Mouse (Mus musculus) heart, adult 2 months (tissue): ENCODE data around the gene Hif1an. TPM values are rescaled to one million over a fixed set of nuclear protein-coding genes. Genes with fewer than 3 reads are reported as not detected.
A peak's percentile ranks its signal among the peaks of the same experiment; 100 is the strongest.

Source experiments
- DNase-seq, 2 experiments: peaks; one replicate each; pipeline ENCODE4 v3.0.0; 2021
- H3K27ac ChIP-seq: fragments of 200-600 bp; 2 replicates; pipeline ENCODE4 v1.8.1; 2022
- H3K27me3 ChIP-seq: fragments of 200-500 bp; 2 replicates; pipeline ENCODE4 v1.6.1; 2012; ENCODE audit warnings: mild to moderate bottlenecking, low read length, inconsistent platforms, mixed read lengths; ENCODE audit not compliant: control insufficient read depth, insufficient read depth
- H3K36me3 ChIP-seq: fragments of 200-500 bp; 2 replicates; pipeline ENCODE4 v1.6.1; 2012; ENCODE audit warnings: low read length, inconsistent platforms; ENCODE audit not compliant: control insufficient read depth, insufficient read depth
- H3K4me1 ChIP-seq: fragments of 200-500 bp; 2 replicates; pipeline ENCODE4 v1.6.1; 2011; ENCODE audit warnings: low read length; ENCODE audit not compliant: control insufficient read depth, insufficient read depth
- H3K4me3 ChIP-seq: fragments of 200-600 bp; 2 replicates; pipeline ENCODE4 v1.8.1; 2022
- H3K79me2 ChIP-seq: fragments of 200-500 bp; replicated peaks from 2 replicates; pipeline ENCODE4 v1.6.1; 2012; ENCODE audit warnings: mild to moderate bottlenecking, inconsistent platforms, low read length, moderate library complexity, mixed read lengths; ENCODE audit not compliant: control insufficient read depth, insufficient read depth
- H3K9ac ChIP-seq: fragments of 200-500 bp; 2 replicates; pipeline ENCODE4 v1.6.1; 2012; ENCODE audit warnings: low read depth, mild to moderate bottlenecking, control low read depth, inconsistent platforms, low read length, mixed read lengths
- CTCF ChIP-seq: fragments of 200-600 bp; IDR thresholded peaks from 2 replicates; pipeline ENCODE4 v1.8.1; 2022; ENCODE audit warnings: antibody characterized with exemption, mild to moderate bottlenecking, moderate library complexity
- EP300 ChIP-seq: fragments of 200-500 bp; IDR thresholded peaks from 2 replicates; pipeline ENCODE4 v1.6.1; 2011; ENCODE audit warnings: low read depth, low read length, control low read depth; ENCODE audit not compliant: insufficient read depth
- POLR2A ChIP-seq: fragments of 200-500 bp; IDR thresholded peaks from 2 replicates; pipeline ENCODE4 v1.6.1; 2011; ENCODE audit warnings: mild to moderate bottlenecking, low read depth, low read length, control low read depth; ENCODE audit not compliant: insufficient read depth
- WGBS: fragments of 180-500 bp; shearing (Covaris S2); methylation state at CpG from one replicate; pipeline ENCODE4 v1.1.7; 2018; 5-methylcytosine and 5-hydroxymethylcytosine counted together
- intact Hi-C: fragments of 180-260 bp; cut with DNase I; formaldehyde crosslinking; loops from one replicate; pipeline ENCODE4 v1.15.1; 2025
- polyA plus RNA-seq: library from polyadenylated mRNA; depleted of rRNA; stranded (reverse); fragments of >200 nt; gene quantifications from 2 replicates; pipeline ENCODE4 v1.2.3, GENCODE M21; 2012
- total RNA-seq, 2 experiments: library from RNA; stranded (reverse); gene quantifications; 2 replicates each; pipeline ENCODE4 v1.2.3; 2021

Gene Hif1an
- total and polyA plus RNA-seq, 3 experiments = 23.6 to 55.5 (median 51.1) TPM

- Histone ChIP-seq H3K4me3 (no peak overlapping the region), H3K79me2 (no peaks in the 10 kb centered on the region), H3K4me1 (no peaks in the 10 kb centered on the region), H3K27ac (no peak overlapping the region), H3K27me3 (no peaks in the 10 kb centered on the region), H3K36me3 (no peaks in the 10 kb centered on the region), H3K9ac (no peak overlapping the region)
- no peak for DNase-seq
- TF ChIP-seq POLR2A (no peak), EP300 (no peak), CTCF (no peak)
- intact Hi-C loops = loop anchor here (1.0 to 10.0 kb wide), 3 partner anchors 172 to 453 kb away; no protein-coding TSS in a partner anchor
- 85% methylated on average over 10 of the region's 10 CpGs for WGBS
These were observed 19.5 kb downstream of the Hif1an start for GRCm38 (mm10) chr19:44582103-44582502.

DNA sequence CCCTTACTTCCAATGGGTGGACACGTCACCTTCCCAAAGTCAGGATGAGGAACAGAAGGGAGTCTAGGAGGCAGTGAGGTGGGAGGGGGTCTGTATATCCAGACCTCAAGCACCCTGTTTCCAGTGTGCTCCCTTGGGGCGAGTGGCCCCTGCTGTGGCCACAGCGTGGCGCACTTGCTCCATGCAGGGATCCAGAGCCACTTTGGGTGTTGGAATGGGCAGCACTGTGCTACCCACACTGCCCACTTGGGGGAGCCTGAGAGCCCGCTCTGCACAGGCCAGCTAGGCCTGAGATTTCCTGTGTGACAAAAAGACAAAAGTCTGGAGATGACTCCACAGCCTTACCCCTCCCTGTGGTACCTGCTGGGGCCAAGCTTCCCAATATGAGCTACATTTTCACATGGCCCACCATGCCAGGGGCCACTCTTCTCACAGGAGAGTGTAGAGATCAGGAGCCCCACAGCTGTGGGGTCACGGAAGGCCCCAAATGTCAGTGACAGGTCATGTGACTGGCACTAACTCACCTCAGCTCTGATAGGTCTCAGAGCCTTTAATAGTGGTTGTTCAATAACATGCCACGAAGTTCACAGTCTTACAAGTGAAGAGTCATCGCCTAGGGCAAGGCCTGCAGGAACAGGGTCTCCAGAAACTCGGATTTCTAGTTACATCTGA is 20.1 kb downstream of the Hif1an start:
- Histone ChIP-seq H3K79me2 (no peaks in the 10 kb centered on the region), H3K36me3 (no peaks in the 10 kb centered on the region), H3K4me3 (no peak overlapping the region), H3K9ac (no peak overlapping the region), H3K4me1 (no peaks in the 10 kb centered on the region), H3K27me3 (no peaks in the 10 kb centered on the region), H3K27ac (no peak overlapping the region)
- TF ChIP-seq CTCF (no peak), EP300 (peak; percentile 96)
- WGBS = 36% methylated on average over 9 of the region's 9 CpGs
- peak; percentile 88 to 93 for DNase-seq
- intact Hi-C loops = loop anchor here (1.0 to 10.0 kb wide), 3 partner anchors 172 to 452 kb away; no protein-coding TSS in a partner anchor

- H3K4me1 ChIP-seq = no peaks in the 10 kb centered on the region
- 42% methylated on average over 4 of the region's 4 CpGs for WGBS
- intact Hi-C loops = loop anchor here (10.0 kb wide), 1 partner anchor 447 kb away; no protein-coding TSS in a partner anchor
- H3K27ac ChIP-seq = no peak overlapping the region
- DNase-seq = no peak
- no peak overlapping the region for H3K9ac ChIP-seq
- TF ChIP-seq EP300 = no peak
- no peak for TF ChIP-seq CTCF
- TF ChIP-seq POLR2A = no peak
- H3K4me3 ChIP-seq = no peak overlapping the region
- no peaks in the 10 kb centered on the region for H3K36me3 ChIP-seq
- H3K79me2 ChIP-seq = no peaks in the 10 kb centered on the region
- H3K27me3 ChIP-seq = no peaks in the 10 kb centered on the region
These were observed 25.4 kb downstream of the Hif1an start for GRCm38 (mm10) chr19:44588036-44588435.

DNA sequence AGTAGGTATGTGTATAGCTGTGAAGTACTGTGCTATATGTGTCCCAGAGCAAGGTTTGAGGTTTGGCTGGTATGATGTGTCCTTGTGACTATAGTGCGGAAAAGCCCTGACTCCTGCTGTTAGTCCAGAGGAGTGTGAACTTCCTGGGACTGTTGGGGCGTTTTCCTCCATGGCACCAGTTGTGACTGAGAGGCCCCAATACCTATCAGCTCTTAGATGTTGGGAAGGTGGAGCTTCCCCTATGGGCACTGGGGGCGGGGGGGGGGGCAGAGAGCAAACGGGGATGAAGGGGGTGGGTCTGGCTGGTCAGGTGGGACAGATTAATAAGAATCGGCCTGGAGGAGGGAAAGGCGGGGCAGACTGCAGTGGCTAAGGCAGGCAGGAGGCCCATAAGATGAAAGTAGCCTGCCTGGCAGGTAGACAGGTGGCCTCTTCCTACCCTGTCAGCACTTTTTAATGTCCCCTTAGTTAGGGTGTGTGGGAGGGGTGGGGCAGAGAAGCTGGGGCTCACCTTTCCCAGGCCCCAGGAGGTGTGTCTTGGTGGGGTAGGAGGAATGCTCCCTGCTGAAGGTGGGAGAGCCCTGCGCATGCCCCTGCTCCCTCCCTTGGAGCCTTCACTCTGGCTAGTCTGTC is 27.1 kb downstream of the Hif1an start:
- Histone ChIP-seq H3K79me2 (no peaks in the 10 kb centered on the region), H3K27ac (no peak overlapping the region), H3K4me1 (no peaks in the 10 kb centered on the region), H3K36me3 (no peaks in the 10 kb centered on the region), H3K27me3 (no peaks in the 10 kb centered on the region), H3K4me3 (no peak overlapping the region), H3K9ac (no peak overlapping the region)
- no peak for TF ChIP-seq POLR2A
- TF ChIP-seq EP300 = no peak
- TF ChIP-seq CTCF = no peak
- WGBS = 44% methylated on average over 7 of the region's 7 CpGs
- DNase-seq = no peak
- intact Hi-C loops = loop anchor here (10.0 kb wide), 1 partner anchor 445 kb away; no protein-coding TSS in a partner anchor

DNA sequence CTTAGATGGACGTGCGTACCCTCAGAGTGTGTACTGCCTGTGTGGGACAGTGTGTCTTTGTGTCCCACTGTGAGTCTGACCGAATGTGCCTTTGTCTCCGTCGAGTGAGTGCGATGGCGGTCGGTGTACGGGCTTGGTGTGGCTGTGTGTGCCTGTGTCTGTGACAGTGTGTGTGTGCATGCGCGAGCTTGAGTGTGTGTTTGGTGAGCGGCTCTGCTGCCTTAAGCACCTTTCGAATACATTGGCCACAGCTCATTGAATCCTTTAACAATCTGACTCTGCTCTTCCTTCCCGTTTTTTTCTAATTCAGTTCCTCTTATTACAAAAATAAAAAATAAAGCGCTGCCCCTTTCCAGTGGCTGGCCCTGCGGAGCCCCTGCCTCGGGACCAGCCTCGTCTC is 28.3 kb downstream of the Hif1an start:
- no peak overlapping the region for H3K27ac ChIP-seq
- H3K9ac ChIP-seq = no peak overlapping the region
- 82% methylated on average over 18 of the region's 18 CpGs for WGBS
- DNase-seq = no peak
- no peaks in the 10 kb centered on the region for H3K4me1 ChIP-seq
- no peak overlapping the region for H3K4me3 ChIP-seq
- H3K27me3 ChIP-seq = no peaks in the 10 kb centered on the region
- intact Hi-C loops = no loop called here
- TF ChIP-seq POLR2A = no peak
- TF ChIP-seq CTCF = no peak
- no peak for TF ChIP-seq EP300
- no peaks in the 10 kb centered on the region for H3K36me3 ChIP-seq
- no peaks in the 10 kb centered on the region for H3K79me2 ChIP-seq

DNA sequence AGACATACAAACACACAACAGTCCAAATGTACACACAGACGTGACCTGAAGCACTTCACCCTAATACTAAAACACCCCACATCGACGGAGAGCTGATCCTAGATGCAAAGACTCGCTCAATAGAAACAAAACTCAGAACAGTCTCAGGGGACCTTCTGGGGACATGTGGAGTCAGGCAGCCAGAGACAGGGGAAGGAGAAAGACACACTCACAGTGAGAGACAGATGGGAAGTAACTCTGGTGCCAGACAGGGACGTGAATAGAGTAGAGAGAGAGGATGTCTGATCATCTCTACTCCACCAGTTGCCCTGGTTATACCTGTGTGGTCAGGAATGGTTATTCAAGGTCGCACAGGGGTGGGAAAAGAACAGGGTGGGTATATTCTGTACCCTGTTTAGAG is 29.0 kb downstream of the Hif1an start:
- DNase-seq = no peak
- no peak overlapping the region for H3K9ac ChIP-seq
- no peak for TF ChIP-seq EP300
- no peak for TF ChIP-seq POLR2A
- TF ChIP-seq CTCF = no peak
- no peaks in the 10 kb centered on the region for H3K36me3 ChIP-seq
- H3K79me2 ChIP-seq = no peaks in the 10 kb centered on the region
- no peak overlapping the region for H3K27ac ChIP-seq
- no peaks in the 10 kb centered on the region for H3K27me3 ChIP-seq
- H3K4me1 ChIP-seq = no peaks in the 10 kb centered on the region
- WGBS = 66% methylated on average over 6 of the region's 6 CpGs
- no peak overlapping the region for H3K4me3 ChIP-seq
- intact Hi-C loops = no loop called here
